Mouse (Mus musculus): ENCODE data around the gene Ero1lb.

- TF ChIP-seq CTCF (IDR thresholded peaks at IDR 0.05; ENCODE audit: borderline replicate concordance, insufficient read depth, low read depth, low read length) (no peak), POLR2A (IDR thresholded peaks at IDR 0.05; ENCODE audit: borderline replicate concordance, insufficient read depth, low read length) (no peak)
Observed at GRCm38 (mm10) chr13:12574979-12575536, 9.4 kb downstream of the Ero1lb start.

Data from cerebellum, adult 2 months (tissue).